Mouse (Mus musculus): ENCODE data around the gene Gata1.

DNA sequence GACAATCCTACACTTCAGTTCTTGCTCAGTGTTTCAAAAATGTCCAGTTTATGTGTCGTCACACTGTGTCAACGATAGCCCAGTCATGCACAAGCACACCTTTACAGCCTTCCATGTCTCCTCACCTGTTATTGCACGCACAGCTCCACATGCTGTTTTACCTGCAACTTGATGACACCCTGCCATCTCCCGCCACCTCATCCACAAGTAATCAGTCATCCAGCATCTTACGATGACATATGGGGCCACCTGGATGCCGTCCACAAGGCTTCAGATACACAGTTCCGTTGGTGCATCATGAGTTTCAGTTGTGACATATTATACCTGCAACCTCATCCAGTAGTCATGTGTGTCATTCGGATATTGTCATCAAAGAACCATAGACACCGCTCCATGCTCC is 19.0 kb downstream of the Gata1 start:
- TF ChIP-seq GATA1 (IDR thresholded peaks at IDR 0.05; ENCODE audit: borderline replicate concordance, low read length) (no peak), FLI1 (IDR thresholded peaks at IDR 0.05; ENCODE audit: low read length) (no peak)
